Mouse (Mus musculus) frontal cortex, postnatal 14 days (tissue): ENCODE results near the gene Plcb4.

Source experiments
- DNase-seq, 2 experiments: peaks; one replicate each; pipeline ENCODE4 v3.0.0; 2022; ENCODE audit warnings: low spot score in 2 of 2

The Plcb4 gene

GRCm38 (mm10) chr2:136002118-136002517 is 343.3 kb downstream of the Plcb4 start:
- DNase-seq: no peak

GRCm38 (mm10) chr2:136003836-136004235 is 345.0 kb downstream of the Plcb4 start:
- DNase-seq: no peak

- no peak for DNase-seq
Observed at GRCm38 (mm10) chr2:136006280-136006679, 347.5 kb downstream of the Plcb4 start.

GRCm38 (mm10) chr2:136012759-136013158 is 353.9 kb downstream of the Plcb4 start:
- DNase-seq: no peak

GRCm38 (mm10) chr2:136048464-136048863 is 389.7 kb downstream of the Plcb4 start:
- no peak for DNase-seq

- DNase-seq: no peak
Observed at GRCm38 (mm10) chr2:136050793-136051615, 392.2 kb downstream of the Plcb4 start.

- no peak for DNase-seq
Observed at GRCm38 (mm10) chr2:136051688-136052289, 393.0 kb downstream of the Plcb4 start, which contains the start of gene Lamp5. Gene Lamp5, plus strand, starts transcription at chr2:136052239.

GRCm38 (mm10) chr2:136057861-136058331 is 399.1 kb downstream of the Plcb4 start:
- no peak for DNase-seq

GRCm38 (mm10) chr2:136058398-136058797 is 399.6 kb downstream of the Plcb4 start:
- DNase-seq: no peak

- no peak for DNase-seq
Observed at GRCm38 (mm10) chr2:136059029-136059669, 400.3 kb downstream of the Plcb4 start.
